Mouse (Mus musculus) gastrocnemius, adult 8-10 months (tissue): Measurements from ENCODE around the gene Jak1. TPM values are rescaled to one million over a fixed set of nuclear protein-coding genes. Genes with fewer than 3 reads are reported as not detected.

Experiments
- DNase-seq, 2 experiments: peaks; one replicate each; pipeline ENCODE4 v3.0.0; 2022; ENCODE audit warnings: low spot score in 2 of 2
- total RNA-seq, 4 experiments: library from RNA; stranded (reverse); gene quantifications; 2 replicates each; pipeline ENCODE4 v1.2.4; 2022

The Jak1 gene
- total RNA-seq: 100 to 1,000 TPM in 3 of 4 experiments, 10 to 100 TPM in 1; 92.6 to 112 (median 104) TPM

DNA sequence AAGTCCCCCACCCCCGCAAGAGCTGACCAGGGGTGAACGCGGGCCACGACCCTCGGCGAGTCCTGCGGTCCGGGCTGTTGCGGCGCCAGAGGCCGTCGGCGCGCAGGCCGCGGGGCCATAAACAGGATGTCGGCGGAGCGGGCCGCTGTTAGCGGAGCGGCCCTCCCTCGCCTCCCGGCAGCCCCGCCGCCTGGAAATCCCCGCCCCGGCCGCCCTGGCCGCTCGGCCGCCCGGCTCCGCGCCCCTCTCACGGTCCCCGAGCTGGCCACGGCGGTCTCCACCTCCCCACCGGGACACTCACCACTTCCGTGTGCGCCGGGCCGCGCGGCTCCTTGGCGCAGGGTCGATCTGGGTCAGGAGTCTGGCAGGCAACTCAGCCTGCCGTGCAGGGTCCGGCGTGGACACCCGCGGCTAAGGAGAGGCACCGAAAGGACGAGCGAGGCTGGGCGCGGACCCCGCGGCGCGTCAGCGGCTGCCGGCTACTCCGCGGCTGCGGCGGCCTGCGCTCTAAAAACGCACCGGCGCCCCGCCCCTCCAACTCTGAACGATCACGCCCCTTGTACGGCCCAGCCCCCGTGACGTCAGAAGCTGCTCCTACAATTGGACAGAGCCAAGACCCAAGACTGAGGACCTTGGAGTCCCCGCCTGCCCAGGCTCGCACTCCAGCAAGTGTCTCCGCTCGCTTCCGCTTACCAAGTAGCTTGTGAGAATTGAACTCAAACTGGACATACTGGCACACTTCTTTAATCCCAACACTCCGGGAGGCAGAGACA lies at the start of gene Jak1:
Gene Jak1 (minus strand): TSS at position 542 of the 773 bp plus-strand sequence.
- DNase-seq: peak; percentile 98

DNA sequence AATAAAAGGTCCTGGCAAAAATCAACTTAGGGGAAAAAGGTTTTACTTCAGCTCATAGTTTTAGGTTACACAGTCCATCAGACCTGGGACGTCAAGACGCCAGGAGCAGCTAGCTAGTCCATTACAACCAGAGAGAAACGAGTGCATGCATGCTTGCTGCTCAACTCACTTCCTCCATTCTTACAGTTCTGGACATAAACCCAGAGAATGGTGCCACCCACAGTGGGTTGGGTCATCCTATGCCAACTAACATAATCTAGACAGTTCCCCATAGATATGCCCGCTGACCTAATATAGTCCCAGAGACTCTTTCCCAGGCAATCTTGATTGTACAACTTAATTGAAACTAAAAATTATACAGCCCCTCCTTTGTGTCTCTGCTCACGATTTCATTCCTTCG lies 47.0 kb upstream of the Jak1 start:
- no peak for DNase-seq

DNA sequence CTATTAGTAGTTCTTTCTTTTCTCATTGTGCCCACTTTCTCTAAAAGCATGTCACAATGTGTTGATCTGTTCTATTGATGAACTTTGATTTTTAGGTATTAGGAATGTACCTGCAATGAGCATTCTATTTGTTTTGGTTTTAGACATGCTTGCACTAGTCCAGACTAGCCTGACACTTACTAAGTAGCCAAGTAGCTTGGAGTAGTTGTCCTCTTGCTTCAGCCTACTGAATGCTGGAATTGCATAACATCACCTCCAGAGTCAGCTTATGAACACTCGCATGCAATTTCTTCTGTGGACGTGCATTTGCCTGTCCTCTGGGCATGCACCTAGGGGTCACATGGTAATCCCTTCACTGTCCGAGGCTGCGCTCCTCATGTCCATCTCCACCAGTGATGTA lies 43.1 kb upstream of the Jak1 start:
- DNase-seq: no peak

DNA sequence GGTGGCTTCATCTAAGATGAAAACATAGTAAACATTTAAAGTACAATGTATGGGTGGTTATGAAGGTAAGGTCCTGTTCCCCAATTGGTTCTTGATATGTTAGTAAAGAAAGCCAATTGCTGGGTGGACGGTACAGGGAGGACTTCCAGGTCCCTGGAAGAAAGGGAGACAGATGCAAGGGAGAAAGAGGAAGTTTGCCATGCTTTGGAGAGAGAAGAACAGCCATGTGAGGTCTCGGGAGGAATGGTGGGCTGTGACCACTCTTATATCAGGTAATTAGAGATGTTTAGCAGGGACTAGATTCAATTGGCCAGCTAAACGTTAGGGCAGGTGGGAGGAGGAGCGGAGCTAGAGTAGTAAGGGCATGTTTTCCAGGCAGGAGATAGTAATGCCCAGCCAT lies 42.2 kb upstream of the Jak1 start:
- DNase-seq: no peak

DNA sequence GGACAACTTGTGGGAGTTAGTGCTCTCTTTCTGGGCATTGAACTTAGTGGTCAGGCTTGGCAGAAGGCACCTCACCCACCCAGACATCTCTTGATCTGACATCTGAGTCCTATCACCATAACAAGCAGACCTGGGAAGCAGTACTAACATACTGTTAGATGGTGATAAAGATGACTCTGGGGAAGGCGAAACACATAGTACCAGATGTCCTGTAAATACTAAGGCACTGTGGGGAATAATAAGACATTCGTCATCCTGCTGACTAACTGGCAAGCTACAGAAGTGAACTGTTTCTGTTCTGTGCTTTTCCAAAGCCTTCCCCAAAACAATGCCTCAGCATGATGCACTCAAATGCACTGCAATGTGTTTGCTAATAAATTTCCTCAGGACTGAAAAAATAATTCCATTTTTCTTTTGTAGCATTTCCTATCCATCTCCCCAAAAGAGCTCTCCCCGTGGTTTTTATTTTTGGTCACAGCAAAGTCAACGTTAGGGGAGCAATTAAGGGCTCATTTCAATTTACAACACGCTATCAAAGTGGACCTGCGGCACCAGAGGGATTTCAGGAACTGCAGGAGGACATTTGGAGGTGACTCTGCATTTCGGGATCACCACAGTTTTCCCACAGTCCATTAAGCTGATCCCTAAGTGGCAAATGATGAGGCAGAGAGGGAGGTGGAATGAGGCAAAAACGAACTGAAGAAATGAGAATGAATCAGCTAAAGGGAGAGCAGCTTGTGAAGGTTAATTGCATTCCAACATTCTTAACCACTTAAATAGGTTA lies 41.2 kb upstream of the Jak1 start:
- DNase-seq: no peak

DNA sequence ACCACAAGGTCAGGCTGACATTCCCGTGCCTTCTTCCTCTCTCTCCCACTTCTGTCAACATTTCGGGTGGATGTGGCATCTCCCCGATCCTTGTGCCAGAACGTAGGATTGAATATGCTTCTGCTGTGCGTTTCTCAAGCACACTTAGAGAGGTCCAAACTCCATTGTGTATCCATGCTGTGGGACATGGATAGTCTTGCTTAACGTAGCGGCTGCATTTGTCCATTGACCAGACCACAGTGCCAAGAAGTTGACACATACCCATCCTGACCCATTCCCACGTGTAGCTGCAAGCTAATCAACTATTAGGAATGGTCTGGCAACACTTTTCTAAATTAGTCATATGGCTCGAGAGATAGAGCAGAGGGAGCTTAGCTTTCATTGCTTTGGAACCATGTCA lies 40.0 kb upstream of the Jak1 start:
- no peak for DNase-seq

DNA sequence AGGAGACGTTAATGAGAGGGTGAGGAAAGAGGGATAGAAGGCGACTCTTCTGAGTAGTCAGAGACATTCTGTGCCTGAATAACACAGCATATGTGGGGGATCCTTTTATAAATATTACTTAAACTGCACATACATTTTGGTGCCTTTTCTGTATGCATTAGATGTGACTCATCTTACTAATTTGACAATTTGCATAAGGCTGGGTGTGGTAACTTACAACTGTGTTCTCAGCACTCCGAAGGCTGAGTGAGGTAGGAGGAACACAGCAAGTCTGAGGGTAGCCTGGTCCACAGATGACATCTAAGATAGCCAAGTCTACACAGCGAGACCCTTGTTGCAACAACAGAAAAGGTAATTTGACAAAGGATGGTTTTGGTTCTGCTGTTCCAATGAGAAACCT lies 39.0 kb upstream of the Jak1 start:
- DNase-seq: no peak

DNA sequence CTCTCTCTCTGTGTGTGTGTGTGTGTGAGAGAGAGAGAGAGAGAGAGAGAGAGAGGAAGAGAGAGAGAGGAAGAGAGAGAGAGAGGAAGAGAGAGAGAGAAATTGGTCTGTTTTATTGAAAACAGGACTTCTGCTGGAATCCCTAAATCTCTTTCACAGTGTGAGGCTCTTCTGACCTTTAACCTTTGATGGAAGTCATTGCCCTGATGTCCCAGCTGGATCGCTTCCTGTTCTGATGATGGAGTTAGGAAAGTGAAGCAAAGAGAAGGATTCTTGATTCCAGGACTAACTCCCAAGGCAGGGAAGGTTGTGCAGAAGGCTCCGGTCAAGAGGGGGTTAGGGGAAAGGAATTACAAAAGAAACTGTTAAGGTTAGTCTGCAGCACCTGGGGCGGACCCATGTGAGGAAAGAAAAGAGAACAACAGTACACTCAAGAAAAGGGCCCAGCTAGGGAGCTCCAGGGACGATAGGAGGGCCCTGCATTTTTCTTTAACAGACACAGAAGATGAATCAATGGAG lies 35.4 kb upstream of the Jak1 start:
- no peak for DNase-seq

DNA sequence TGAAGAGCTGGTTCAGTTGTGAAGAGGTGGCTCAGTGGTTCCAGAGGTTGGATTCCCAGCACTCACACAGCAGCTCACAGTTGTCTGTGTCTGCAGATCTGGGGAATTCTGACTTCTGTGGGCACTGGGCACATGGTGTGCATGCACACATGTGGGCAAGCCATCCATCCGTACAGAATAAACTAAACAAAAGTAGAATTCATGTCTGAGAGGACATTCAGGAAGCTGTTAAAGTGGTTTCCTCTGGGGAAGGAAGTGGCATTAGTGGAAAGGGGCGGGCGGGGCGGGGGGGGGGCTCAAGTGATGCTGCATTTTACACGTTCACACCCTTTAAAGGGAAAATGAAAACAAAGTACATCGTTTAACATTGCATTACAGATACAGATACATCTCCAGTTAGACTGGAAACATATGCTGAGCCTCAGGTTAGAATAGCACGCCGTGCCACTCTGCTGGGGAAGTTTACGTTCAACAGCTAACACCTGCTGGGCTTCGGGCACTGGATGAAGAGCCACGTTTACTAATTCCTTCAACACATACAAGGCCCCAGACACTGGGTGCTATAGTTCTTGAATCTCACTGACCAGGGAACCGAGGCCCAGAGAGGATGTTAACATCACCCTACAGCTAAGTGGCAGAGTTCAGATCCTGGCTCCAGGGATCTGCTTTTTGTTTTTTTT lies 33.4 kb upstream of the Jak1 start:
- no peak for DNase-seq

DNA sequence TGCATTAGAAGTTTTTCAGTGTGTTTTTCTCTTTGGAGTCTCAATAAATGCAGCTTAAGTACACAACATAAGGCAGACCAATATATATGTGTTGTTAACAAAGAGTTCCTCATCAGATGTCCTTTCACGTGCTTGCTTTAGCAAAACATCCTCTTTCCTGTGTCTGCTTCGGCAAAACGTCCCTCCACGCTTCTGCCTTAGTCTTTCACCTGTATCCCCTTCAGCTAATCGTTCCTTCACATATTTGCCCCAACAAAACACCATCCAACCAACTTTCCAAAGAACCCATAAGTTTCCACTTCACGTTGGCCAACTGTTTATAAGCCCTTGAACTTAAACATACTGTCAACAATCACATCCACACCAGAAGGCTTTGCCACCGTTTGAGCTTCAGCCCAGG lies 31.8 kb upstream of the Jak1 start:
- DNase-seq: no peak

DNA sequence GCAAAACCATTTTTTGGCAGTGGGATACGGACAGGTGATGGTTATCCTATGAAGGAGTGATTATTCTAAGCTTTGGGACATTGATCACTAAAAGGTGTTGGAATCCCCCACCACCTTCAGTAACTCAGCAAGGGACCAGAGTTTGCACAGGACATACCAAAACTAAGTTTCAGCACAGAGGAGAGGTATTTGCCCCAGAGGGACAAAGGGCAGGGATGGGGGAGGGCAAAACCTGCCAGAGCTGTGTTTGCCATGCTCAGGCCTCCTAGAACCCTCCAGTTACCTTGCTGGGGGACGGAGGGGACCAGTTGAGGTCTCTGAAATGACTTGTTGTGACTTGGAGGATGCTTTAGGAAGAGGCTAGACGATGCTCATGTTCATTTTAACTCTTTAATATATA lies 30.7 kb upstream of the Jak1 start:
- DNase-seq: no peak

DNA sequence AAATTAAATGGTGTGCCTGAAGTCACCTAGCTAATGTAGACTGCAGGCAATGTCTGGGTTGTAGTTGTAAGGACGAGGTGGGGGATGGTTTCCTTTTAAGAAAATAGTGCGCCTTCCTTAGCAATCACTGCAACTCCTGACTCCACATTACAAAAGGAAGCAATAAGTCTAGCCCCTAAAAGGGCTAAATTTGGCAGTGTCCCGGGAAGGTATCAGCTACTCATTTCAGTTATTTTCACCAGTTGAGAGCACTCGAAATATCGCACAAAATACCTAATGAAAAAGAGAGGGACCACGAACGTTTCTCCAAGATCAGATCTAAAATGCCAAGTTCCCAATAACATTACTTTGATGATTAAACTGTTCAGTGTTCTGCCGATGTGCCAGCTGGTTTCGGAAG lies 28.6 kb upstream of the Jak1 start:
- no peak for DNase-seq

DNA sequence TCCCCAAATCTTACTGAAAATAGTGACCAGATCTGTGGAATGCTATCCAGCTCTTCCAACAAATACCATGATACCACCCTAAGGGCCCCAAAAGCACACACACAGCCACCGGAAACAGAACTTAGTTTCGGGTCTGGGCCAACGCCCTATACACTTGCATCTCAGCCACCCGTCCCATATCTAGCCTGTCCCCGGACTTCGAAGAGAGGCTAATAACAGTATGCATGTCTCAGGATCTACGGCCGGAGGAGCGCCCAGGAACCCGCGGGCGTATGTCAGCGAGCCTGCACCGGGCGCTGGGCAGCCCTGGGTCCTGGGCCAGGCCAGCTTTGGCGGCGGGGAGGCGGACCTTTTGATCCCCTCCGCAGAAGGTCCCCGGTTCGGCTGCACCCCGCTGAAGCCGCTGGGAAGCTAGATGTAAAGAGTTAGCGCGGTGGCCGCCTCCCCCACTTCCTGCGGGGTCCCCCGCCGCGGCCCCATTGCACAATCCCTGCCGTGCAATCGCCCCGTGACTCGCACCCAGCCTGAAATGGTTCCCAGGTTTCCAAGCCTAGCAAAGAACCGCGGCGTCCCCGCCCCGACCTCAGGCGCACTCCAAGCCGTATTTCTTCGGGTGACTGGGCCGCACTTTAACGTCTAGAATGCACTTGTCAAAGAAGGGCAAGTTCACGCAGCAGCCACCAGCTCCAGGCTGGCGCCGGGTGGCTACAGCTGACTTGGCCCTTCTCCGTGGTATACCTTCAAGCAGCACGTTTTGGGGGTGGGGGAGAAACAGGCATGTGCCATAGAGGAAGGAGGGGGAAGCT lies 27.9 kb upstream of the Jak1 start:
- peak; percentile 54 to 65 for DNase-seq

DNA sequence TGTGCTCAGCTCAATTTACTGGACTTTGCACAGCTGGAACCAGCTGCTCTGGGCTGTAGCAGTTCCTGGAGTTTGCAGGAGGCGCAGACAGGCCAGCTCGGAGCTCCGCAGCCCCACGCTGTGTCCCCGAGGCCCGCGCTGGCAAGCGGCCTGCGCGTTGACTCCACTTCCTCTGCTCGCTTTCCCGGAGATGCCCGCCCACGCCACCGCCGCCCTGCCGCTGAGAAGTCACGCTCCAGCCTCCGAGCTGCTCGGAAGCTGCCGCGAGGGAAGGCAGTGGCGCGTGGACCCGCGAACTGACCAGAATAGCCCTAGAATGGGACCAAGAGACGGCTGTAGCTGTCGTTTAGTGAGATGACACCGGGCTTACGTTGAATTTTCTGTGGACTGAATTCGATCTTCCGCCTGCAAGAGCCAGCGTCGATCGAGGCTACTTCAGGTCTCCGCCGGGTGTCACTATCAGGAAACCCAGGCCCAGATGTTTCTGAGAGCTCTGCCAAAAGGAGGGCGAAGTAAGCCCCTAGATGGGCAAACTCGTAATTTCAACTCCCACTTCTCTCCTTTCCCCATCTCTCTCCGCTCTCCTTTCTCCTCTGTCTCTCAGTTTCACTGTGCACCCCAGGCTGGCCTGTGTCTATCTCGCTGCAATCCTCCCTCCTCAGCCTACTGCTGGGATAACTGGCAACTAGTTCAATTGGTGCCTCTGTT lies 27.1 kb upstream of the Jak1 start:
- peak; percentile 82 to 90 for DNase-seq

DNA sequence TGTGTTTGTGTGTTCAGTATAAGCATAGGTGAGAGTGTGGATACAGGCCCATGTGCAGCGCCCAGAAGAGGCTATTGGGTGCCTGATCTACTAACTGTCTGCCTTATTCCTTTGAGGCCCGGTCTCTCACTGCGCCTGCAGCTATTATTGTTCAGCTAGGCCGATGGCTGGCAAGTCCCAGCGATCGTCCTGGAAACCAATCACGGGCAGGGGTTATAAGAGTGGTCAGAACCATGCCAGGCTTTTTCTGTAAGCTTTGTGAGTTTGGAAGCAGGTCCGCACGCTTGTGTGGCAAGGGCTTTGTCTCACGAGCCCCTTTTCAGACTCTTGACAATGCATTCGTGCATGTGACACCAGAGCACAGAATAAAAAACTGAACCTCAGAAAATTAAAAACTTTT lies 23.2 kb upstream of the Jak1 start:
- DNase-seq: no peak

DNA sequence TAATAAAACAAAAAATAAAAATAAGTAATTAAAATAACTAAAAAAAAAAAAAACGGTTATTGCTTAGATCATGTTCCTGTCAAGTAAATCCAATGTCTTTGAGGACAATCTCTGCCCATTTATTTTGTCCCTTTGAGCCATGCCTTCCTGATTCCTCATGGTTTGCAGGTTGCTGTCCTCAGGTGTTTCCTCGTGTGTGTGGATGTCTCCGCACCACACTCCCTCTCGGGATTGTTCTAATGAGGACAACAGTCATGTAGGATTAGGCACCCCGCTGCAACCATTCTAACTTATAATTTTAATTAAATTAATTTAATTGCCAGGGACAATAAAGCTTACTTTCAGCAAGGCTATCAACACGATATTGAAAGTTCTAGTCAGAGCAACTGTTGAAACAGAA lies 21.5 kb upstream of the Jak1 start:
- DNase-seq: no peak

DNA sequence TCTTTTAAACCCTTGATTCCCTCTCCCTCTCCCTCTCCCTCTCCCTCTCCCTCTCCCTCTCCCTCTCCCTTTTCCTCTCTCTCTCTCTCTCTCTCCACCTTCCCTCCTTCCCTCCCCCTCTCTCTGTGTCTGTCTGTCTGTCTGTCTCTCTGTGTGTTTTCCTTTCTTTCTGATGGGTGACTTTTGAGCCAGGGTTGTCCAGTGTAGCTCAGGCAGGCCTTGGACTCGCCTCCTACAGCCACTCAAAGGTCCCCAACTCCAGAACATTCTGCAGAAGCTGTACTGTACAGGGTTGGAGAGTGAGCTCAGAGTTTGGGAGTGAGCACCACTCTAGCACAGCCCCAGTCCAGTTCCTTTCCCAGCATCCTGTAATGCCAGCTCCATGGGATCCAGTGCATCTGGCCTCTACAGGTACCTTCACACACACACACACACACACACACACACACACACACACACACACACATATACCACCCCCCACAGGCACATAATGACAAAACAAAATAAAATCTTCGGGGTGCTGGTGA lies 20.9 kb upstream of the Jak1 start:
- DNase-seq: no peak

DNA sequence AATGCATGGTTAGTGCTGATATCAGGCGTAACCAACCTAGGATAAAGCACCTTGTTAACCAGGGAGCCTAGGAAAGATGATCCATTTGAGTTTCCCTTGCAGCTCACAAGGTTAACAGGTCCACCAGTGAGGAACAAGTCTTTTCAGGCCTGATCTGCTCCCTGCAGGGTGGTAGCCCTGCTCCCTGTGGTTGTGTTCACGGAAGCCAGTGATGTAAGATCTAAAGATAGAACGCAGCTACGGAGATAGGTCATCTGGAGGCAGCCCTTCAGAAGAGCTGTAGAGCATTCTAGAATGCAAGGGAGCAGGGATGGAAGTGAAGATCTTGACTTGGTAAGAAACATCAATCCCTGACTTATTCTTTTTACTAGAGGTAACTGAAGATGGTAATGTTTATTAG lies 18.9 kb upstream of the Jak1 start:
- DNase-seq: peak; percentile 16 to 25

DNA sequence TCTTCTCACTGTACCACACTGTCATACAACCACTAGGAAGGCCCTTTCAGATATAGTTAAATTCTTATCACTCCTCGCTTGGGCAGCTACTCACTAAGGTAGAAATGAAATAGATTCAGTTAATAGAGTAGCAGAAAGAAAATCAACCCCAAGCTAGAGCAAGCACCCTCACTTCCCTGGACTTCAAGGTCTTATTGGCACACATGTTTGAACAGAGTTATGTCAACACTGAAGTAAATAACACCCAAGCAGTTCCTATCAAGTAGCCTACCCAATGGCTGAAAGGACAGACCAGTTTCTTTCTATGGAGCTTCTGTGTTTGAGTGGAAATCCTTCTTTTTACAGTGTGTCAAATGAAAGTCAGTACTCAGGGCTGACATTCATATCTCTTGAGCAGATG lies 17.2 kb upstream of the Jak1 start:
- no peak for DNase-seq

DNA sequence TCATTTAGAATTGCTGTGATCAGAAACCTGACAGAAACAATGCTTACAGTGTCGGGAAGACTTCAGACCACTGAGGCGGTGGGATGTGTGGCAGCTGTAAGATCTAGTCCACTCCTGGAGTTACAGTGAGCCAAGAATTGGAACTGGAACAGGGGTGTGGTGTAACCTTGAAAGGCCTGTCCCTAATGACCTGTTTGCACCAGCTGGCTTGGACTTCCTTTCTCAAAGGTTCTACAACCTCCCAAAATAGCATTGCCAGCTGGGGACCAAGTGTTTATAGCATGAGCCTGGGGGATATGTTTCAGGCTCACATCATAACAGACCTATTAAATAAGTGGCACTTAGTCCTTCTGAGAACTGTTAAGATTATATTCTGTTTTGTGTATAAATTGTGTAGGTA lies 15.0 kb upstream of the Jak1 start:
- DNase-seq: peak; percentile 24 to 31
